Mouse (Mus musculus): ENCODE data around the gene Gabbr2.
A peak's percentile ranks its signal among the peaks of the same experiment; 100 is the strongest.
"Not testable (repeated sequence)": the region's sequence is repeated elsewhere in the genome, so short reads cannot be mapped to it uniquely, and the experiment has no call there.

Gabbr2 gene

DNA sequence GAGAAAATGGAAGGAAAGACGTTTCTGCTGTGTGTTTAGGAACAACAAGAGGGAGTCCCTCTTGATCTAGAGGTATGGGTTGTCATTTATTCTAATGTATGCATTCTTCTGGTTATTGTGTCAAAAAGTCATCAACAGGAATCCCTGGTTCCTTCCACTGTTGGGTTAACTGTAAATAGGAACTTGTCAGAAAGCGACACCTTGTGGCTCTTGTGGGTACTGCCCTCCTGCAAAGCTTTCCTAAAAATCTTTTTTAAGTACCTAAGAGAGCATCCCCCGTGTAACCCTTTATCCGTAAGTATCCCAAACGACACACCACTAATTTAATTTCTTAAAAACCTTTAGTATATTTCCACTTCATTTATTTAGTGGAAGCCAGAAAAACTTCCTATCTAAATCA is 334.6 kb downstream of the Gabbr2 start:
- peak in 1 of 2 experiments; percentile 62 for DNase-seq (ENCODE audit: low spot score in 2 of 2)

DNA sequence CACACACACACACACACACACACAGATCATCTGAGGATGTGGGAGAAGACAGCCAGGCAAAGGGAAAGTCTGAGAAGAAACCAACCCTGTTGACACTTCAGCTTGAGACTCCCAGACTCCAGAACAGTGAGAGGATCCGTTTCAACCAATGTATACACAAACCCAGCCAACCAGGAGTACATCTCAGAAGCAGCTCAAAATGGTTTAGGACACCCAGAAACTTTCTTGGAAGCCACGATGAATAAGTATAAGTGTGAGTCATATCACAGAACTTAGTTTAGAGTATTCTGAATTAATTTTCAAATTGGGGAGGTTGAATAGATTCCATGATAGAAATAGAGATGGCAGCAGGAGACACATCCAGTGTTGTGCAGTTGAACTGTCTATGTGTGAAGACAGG is 335.7 kb downstream of the Gabbr2 start:
- no peak for DNase-seq (ENCODE audit: low spot score in 2 of 2)

DNA sequence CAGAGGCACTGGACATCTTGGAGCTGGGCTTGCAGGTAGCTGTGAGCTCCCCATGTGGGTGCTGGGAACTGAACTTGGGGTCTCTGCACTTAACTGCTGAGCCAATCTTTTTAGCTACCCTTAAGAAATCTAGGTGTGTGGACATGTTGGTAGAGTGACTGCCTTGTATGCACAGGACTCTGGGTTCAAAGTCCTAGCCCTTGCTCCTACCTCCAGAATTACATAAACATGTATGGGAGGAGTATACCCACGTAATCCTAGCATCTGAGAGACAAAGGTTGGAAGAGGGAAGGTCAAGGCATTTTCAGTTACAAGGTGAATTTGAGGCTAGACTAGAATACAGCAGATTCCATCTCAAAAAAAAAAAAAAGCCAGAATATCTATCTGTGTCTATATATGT is 336.4 kb downstream of the Gabbr2 start:
- DNase-seq (ENCODE audit: low spot score in 2 of 2): no peak

DNA sequence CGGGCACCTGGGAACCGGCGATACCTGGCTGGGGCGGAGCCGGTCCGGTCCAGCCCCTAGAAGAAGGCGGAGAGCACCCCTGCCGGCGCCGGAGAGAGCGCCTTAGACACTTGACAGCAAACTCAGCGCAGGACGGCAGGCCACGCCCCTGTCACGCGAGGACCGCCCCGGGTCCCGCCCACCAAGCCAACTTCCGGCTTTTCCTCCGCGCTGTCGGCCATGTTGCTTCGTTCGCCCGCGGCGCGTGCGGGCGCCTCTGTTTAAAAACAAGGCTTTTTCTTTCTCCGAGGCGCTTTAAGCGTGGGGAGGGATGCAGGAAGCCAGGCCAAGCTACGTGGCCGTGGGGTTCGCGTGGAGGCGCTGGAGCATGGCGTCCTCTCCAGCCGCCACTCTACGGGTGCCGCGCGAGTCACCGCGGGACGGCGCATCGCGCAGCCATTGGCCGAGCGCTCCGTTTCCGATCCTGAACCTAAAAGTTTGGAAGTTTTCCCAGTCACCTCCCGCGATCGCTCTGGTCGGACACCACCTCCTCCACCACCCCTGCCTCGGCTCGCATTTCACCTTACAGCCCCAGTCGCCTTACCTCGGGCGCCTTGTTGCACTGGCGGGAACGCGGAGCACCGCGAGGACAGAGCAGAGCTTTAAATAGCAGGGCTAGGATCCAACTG is 341.5 kb downstream of the Gabbr2 start, which contains the start of gene Tbc1d2:
Gene Tbc1d2 (minus strand): TSS at position 124 of the 668 bp plus-strand sequence.
- DNase-seq (ENCODE audit: low spot score in 2 of 2): peak; percentile 81 to 91

DNA sequence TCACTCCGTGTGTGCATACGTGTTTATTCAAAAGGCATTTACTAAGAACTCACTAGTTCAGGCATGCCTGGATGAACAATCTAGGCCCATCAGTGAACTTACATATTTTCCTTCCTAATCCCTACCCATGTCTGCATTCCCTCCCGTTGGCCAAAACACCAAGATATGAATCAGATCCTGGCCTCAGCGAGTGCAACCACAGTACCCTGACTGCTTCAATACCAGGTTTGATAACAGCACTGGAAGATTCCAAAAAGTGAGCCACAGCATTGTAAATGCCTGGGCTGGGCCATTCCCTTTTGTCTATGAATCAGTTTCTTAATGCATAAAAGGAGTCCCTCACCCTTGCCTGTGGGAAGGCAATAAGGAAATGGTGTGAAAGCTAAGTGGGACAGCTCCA is 342.5 kb downstream of the Gabbr2 start:
- DNase-seq (ENCODE audit: low spot score in 2 of 2): no peak

DNA sequence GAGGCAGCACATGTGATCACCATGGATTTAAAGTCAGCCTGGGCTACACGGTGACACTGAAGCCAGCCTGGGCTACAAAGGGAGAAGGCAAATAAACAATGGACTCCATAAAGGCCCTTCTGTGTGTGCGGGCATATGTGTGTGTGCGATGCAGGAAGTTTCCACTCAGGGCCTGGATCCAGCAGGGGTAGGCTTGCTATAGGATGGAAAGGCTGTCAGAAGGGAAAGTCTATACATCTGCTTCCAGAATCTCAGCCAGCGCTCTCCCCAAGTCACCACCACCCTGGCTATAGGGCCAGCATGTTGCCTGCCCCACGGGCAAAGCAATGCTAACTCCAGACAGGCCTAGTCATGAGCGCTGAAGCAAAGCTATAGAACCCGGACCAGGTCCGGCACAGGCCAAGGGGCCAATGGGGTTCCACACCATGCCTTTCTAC is 348.0 kb downstream of the Gabbr2 start:
- DNase-seq (ENCODE audit: low spot score in 2 of 2): no peak

DNA sequence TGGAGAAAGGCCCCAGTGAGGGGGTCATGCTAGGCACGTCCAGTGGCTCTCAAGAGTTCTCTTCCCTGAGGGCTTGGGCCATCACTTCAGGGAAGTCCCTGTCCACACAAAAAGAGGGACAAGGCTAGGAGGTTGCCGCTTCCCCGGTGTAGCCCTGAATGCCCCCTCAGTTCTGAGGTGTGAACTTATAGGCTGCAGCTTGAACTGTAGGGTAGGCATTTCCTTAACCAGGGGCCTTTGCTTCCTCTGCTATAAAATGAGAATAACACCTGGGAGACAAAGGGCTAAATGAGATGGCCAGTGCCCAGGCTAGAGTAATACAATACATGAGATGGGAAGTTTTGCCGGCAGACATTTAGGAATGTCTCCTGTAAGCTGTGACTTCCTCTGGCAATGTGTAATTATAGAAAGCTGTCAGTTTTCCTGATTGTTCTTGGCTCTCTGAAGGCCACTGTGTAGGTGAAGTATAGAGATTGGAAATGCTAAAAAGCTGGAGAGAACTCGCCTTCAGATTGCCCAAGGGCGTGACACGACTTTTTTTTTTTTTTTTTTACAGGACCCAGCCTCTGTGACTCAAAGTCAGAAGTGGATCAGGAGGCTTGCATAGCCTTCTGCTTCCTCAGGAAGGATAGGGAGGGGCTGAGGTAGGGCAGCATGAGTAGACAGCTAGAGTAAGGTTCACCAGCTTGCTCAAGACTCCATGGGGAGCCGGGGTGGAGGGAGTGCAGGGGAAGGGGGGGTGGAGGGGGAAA is 348.6 kb downstream of the Gabbr2 start:
- no peak for DNase-seq (ENCODE audit: low spot score in 2 of 2)

DNA sequence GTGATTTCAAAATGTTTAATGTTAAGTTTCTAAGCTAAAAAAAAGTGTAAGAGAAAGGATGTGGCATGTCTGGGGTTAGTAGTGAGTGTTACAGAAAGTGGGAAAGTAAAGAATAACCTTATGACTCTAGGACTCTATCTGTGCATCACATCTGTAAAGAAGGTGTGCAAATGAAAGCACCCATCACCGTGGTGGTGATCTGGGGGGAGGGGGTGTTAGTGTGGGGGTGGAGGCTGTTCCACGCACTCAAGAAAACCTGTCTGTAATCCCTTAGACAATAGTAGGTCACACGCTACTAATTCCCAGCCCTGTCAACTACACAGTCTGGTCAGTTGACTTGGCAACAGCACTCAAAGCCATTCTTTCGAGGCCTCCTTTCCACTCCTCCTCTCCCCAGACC is 350.4 kb downstream of the Gabbr2 start:
- no peak for DNase-seq (ENCODE audit: low spot score in 2 of 2)

DNA sequence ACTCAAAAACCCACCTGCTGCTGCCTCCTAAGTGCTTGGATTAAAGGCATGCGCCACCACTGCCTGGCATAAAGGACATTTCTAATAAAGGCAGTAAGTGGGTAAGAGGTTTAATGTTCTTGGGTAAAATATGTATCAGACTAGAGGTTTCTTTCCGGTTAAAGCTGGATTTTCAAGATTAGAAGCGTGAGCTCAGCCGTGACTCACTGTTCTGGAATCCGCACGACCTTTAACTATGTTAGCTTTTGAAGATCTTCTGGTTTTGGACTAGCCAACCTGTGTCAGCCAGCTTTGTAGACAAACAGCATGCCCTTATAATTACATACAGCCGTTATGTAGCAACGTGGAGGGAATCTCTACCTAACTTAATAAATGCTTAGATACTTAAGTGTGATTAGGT is 351.8 kb downstream of the Gabbr2 start:
- no peak for DNase-seq (ENCODE audit: low spot score in 2 of 2)

DNA sequence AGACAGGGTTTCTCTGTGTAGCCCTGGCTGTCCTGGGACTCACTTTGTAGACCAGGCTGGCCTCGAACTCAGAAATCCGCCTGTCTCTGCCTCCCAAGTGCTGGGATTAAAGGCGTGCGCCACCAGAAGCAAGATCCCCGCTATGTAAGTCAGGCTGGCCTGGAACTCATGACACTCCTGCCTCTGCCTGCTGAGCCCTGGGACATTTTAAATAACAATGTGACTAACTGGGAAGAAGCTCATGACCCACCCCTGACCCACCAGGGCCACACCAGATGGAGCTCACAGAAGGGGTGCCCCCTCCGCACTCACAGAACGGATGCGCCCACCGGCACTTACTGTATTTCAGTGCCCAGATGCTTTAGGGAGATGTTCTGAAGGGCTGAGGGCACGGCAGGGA is 354.4 kb downstream of the Gabbr2 start:
- DNase-seq (ENCODE audit: low spot score in 2 of 2): not testable (repeated sequence)

DNA sequence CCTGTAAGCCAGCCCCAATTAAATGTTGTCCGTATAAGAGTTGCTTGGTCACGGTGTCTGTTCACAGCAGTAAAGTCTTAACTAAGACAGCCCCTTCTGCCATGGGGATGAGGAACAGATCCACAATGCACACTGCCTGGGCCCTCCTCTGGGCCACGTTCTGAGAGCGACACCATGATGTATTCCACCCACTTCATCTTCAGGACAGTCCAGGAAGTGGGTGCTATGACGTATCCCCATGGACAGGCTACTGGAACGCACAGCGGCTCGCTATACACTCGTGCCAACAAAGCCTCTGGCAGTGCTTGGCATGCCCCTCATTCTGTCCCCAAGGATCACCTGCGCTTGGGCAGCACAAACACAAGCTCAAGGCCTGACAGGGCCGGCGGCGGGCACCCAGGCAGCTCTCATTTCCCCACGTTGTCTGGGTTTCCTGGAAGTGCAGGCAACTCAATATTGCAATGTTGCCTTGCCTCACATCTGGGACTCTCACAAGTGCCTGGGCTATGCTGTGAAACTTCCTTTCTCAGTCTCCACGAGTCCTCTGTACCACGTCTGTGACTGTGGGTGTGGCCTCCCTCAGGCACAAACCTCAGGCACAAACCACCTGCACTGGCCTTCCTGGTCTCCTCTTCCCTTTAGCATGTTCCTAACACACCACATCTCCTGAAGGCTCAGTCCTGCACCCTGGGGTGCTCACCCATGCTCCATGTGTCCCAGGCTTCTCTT is 355.8 kb downstream of the Gabbr2 start:
- no peak for DNase-seq (ENCODE audit: low spot score in 2 of 2)

DNA sequence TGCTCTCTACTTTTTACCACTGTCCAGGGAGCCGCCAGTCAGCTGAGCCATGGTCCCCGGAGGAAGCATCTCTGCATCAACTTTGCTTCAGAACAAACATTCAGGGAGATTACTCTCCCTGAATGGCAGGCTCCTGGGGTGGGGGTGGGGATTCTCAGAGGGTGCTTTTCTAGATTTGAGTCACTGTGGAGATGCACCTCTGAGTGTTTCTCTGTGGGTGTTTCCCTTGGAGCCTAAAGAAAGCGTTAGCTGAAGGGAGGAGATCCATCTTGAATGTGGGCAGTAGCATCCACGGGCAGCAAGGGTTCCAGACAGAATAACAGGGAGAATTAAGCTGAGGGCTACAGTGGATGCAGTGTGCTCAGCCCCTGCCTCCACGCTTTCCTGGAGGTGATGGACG is 356.8 kb downstream of the Gabbr2 start:
- DNase-seq (ENCODE audit: low spot score in 2 of 2): no peak

DNA sequence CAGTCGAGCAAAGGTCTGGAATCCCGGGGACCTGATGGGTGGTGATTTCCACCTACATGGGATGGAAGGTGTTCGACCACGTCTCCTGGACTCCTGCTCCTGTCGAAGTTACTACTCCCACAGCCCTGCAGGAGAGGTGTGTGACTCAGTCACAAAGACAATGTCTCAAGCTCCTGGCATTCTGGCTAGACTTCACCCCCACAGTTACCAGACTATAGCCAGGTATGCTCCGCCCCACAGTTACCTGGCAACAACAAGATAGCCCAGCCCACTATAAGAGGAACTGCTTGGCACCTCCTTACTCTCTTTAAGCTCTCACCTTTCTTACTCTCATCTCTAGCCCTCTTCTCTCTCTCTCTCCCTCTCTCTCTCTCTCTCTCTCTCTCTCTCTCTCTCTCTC is 358.1 kb downstream of the Gabbr2 start:
- DNase-seq (ENCODE audit: low spot score in 2 of 2): not testable (repeated sequence)

DNA sequence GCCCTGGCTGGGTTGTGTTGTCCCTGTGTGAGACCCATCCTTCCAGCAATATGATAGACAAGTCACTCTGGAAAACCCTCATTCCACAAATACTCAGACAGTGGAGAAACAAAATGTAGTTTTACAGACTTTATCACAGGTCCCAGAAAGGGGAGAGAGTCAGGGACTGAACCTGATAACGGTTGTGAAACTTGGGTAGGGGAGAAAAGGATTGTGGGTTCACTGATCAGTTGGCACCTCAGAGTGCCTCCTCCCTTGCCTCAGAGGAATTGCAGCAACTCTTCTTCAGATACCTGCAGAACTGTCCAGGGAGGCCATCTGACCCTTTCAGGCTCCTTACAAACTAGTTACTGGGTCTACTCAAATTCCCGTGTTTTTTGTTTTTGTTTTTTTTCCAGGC is 359.2 kb downstream of the Gabbr2 start:
- no peak for DNase-seq (ENCODE audit: low spot score in 2 of 2)

DNA sequence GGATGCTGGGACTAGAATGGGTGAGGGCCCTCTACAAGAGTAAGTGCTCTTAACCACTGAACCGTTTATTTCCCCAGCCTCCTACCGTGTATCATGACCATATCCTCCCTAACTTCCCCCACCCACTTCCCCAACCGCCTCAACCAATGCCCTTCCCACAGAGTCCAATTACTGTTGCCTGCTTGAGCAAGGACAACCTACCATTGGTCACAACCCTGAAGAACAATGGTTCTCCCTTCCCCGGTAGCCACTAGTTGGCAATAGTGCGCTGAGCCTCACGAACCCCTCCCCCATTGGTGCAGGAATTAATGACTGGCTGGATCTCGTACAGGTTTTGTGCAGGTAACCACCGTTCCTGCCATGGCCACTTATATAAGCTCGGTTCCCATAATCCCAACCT is 361.3 kb downstream of the Gabbr2 start:
- DNase-seq (ENCODE audit: low spot score in 2 of 2): no peak

DNA sequence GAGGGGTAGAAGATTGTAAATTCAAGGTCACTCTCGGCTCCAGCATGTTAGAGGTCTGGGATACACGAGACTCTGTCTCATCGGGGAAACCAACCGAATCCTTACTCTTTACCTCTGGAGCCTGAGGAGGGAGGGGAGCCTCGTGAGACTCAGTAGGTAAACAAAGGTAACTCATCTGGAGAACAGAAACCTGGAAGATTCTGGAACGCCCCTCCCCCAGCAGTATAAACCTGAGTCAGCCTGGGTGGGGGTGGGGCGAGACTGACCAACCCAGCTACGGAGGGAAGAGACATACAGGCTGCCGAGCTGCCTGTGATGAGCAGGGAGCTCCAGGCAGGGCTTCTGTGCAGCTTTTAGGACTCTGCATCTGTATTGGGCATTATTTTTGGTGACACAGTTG is 362.8 kb downstream of the Gabbr2 start:
- no peak for DNase-seq (ENCODE audit: low spot score in 2 of 2)

DNA sequence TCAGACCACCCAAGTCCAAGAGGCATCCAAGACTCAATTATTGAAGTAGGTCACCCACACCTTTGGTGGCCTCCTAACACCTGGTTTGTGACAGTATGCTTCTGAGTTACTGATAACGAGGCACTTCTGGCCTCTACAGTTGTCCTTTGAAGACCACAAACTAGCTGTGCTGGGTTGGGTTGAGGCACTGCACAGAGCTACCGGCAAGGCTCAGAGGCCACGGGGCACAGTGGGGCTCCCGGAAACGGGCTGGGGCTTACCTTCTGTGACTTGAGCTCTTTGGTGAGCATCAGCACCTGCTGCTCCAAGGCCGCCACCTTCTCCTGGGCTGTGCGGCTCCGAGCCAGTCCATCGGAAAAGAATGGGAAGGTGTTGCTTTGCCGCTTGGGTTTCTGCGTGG is 363.6 kb downstream of the Gabbr2 start:
- no peak for DNase-seq (ENCODE audit: low spot score in 2 of 2)

DNA sequence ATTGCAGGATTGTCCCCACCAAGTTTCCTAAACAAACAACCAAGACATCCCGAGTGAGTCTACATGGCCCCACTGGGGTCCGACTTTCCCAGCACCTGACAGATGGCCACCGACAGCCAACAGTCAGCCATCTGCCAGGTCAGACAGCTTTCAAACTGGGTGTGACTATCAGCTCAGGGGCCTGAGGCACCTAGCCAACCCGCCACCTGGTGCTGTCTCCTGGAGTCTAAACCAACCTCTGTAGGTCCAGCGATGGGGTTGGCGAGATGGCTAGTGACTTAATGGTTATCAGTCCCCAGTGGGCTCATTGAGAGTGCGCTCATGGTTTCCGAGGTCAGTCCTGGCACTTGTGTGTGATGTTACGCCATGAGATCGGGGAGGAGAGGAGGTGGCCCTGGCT is 366.6 kb downstream of the Gabbr2 start:
- DNase-seq (ENCODE audit: low spot score in 2 of 2): no peak

DNA sequence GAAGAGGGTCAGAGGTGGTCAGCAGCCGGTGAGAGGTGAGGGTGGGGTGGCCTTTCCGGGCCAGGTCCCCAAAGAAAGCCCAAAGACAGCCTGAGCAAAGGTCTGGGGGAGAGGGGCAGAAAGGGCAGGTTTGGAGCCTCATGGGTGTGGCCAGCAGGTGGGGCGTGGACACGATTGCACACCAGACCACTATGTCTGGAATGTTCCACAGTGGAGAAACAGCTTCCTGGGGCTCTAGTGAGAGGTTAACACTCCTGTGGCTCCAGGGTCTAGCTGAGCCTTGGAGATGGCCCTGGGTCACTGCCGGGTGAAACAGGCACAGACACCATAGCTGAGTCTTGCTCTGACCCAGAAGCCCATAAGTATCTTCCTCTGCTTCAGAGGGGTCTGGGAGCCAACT is 368.7 kb downstream of the Gabbr2 start:
- DNase-seq (ENCODE audit: low spot score in 2 of 2): no peak

DNA sequence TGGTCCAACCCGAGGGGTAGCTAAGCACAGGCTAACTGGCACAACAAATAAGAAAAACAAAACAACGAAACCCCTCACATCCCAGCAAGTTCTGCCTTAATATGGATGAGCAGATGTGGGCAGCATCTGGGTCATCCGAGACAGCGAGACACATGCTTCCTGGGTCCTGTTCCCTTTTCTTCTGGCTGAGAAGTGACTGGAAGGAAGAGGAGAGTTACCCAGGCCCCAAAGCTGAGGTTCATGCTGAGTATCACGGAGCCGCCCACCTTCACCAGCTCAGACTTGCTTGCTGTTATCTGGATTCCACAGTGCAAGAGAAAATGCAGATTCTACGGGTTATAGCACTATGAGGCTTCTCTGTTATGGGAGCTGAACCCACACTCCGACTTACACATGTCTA is 370.7 kb downstream of the Gabbr2 start:
- DNase-seq (ENCODE audit: low spot score in 2 of 2): no peak

DNA sequence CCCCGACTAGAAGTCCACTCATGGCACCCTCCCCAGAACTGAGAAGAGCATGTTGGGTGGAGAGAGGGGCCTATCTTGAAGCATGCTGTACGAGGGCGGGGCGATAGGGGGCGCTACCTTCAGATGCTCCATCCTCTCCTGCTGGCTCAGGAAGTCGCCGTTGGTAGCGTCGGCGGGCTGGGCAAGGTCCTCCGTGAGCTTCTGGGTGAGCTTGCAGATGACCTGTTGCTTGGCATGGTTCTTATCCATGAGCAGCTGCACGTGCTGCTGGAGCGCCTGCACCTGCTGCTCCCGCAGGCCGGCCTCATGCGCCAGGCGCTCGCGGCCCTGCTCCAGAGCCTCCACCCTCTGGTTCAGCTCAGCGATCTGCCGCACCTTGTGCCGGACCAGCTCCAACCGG is 371.3 kb downstream of the Gabbr2 start:
- no peak for DNase-seq (ENCODE audit: low spot score in 2 of 2)

DNA sequence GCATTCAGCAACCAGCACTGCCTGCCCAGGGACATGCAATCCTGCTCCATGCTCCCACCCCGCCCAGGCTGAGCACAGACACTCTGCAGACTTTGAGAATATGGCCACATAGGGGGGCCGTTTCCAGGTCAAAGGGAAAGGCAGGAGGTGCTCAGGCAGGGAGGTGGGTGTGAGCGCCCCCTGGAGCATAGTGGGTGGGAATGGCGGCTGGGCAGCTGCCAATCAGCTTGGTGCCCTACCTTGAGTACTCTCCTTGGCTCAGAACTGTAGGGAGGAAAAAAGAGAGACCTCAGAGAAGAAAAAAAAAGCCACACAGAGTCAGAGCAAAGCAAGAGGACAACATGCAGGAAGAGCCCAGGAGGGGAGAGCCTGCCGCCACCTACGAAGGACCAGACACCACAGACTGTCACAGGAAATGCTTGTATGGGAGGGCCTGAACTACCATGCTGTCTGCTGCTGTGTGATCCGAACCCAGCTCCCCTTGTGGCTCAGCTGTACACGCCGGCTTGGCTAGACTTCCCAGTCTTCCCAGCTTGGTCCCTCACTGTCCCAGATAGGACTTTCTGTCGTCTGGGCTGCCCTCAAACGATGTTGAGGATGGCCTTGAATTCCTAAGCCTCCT is 373.4 kb downstream of the Gabbr2 start:
- no peak for DNase-seq (ENCODE audit: low spot score in 2 of 2)

All from frontal cortex, postnatal 10 days (tissue).